Mouse (Mus musculus) G1E (cell line): ENCODE results near the gene Wwox.

Experiments
- CTCF ChIP-seq: IDR thresholded peaks from 2 replicates; pipeline ENCODE4 v1.5.1; 2012; ENCODE audit warnings: low read depth, low read length, inconsistent platforms, mixed read lengths
- GATA2 ChIP-seq: IDR thresholded peaks from 2 replicates; pipeline ENCODE4 v1.6.1; 2012; ENCODE audit warnings: low read depth, low read length, inconsistent platforms, borderline replicate concordance
- POLR2AphosphoS5 ChIP-seq: IDR thresholded peaks from 2 replicates; pipeline ENCODE4 v1.6.1; 2012; ENCODE audit warnings: low read depth, low read length, inconsistent platforms; ENCODE audit not compliant: insufficient replicate concordance
- TAL1 ChIP-seq: conservative IDR thresholded peaks from 2 replicates; pipeline ENCODE4 v1.6.1; 2012; ENCODE audit warnings: low read depth, low read length, inconsistent platforms, mixed read lengths

DNA sequence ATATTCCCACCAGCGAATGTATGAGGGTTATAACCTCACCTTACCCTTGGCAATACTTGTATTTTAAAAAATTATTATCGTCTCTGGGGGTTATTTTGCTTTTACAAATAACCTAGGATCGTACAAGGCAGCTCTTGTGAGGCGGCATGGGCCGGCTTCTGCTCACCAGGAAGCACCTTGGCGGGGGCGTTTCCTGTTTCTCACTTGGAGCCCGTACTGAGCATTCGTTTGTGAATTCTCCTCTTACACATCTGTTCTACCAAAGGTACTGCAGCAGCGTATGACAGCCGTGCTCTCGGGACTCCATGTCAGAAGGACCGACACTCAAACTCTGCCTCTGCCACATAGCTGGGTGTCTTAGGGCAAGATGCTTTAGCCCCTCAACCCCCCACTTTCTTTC lies 546.5 kb downstream of the Wwox start:
- no peak for TF ChIP-seq TAL1
- no peak for TF ChIP-seq CTCF
- TF ChIP-seq POLR2AphosphoS5: no peak
- no peak for TF ChIP-seq GATA2
